Mouse (Mus musculus): ENCODE data around the gene Cmip.

GRCm38 (mm10) chr8:117309653-117310274, 52.9 kb downstream of the Cmip start:
- TF ChIP-seq POLR2A (IDR thresholded peaks at IDR 0.05; ENCODE audit: low read depth, low read length) (no peak), CTCF (IDR thresholded peaks at IDR 0.05; ENCODE audit: borderline replicate concordance, insufficient read depth, low read length) (no peak)
